Mouse (Mus musculus) granulocyte monocyte progenitor cell, adult 5-6 weeks (primary cell): Measurements from ENCODE around the gene D2hgdh. TPM values are rescaled to one million over a fixed set of nuclear protein-coding genes. Genes with fewer than 3 reads are reported as not detected.
A peak's percentile ranks its signal among the peaks of the same experiment; 100 is the strongest.

Experiments
- ATAC-seq: replicated peaks from 2 replicates; pipeline ENCODE4 v1.8.0; 2016; ENCODE audit warnings: mild to moderate bottlenecking, moderate TSS enrichment, inconsistent platforms; ENCODE audit not compliant: poor library complexity, severe bottlenecking
- total RNA-seq, 2 experiments: library from RNA; stranded (forward) in 1 of 2; stranded (reverse) in 1 of 2; fragments of 200-712, 200-1000 nt in 1 of 2; fragments of >200 nt in 1 of 2; fragmentation: Nextera tagmentation in 1 of 2; gene quantifications; 2 replicates each; pipeline ENCODE4 v1.2.3; 2014 to 2017

Gene D2hgdh
- total RNA-seq (2014; fragmentation: Nextera tagmentation) (19.3 and 25.7 TPM in 2 replicates), total RNA-seq (2017) (13.8 and 19.9 TPM in 2 replicates)

DNA sequence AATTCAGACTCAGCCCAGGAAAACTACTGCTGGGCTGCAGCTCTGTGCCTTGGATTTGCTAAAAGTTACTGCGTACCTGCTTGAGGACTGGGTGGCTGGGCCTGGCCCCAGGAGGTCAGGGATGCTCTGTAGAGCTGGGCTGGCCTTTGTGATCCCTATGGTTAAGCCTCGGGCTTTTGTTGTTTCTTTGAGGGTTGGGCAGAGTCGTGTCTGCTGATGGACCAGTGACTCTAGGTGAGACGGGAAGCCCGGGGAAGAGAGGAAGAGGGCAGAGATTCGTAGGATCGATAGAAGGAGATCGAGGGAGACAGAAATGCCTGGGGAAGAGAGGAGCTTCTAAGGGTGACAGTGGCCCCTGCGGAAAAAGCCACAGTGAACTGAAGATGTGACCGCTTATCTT lies at the start of gene D2hgdh:
TSS of gene D2hgdh (plus strand) at position 301 of the 400 bp plus-strand sequence.
- 0 out of 2 replicates have a peak, but pooled peaks have one; percentile 1 for ATAC-seq

- no peak for ATAC-seq
Measured at GRCm38 (mm10) chr1:93776686-93777085, 48.0 kb upstream of the D2hgdh start.

DNA sequence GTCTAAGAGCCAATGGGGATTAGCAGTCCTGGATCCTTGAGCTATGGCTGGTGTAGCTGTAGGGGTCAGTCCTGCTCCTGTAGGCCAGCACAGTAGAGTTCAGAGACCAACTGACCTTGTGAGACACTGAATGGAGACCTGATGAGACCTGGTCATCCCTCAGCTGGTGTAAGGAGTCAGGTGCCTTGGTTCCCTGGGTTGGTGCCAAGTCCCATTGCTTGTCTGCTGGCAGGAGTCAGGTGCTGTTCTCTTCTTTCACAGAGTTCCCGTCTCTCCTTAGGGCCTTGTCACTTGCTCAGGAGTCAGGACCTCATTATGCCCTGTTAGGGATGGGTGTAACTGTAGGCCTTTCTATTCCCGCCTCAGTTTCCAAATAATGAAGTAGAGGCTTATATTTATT lies 37.8 kb upstream of the D2hgdh start:
- no peak for ATAC-seq

DNA sequence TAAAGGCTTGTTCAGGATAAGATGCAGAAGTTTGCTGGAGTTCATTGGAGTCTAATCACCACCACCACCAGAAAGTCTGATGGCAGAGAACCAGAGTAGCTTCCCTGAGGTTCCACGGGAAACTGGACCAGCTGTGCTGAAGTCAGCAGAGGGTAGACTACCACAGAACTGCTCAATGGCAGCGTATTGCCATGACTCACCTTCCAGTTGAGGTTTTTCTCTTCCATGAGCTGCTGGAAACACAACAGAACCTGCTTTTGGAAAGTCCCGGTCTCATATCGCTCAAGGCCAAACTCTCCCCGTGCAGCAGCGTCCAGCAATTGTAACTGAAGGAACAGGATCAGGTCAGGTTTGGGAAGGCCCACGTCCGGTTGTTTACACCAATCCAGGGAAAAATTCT lies 30.2 kb upstream of the D2hgdh start:
- no peak for ATAC-seq

- no peak for ATAC-seq
Measured at GRCm38 (mm10) chr1:93795886-93796285, 28.8 kb upstream of the D2hgdh start.

DNA sequence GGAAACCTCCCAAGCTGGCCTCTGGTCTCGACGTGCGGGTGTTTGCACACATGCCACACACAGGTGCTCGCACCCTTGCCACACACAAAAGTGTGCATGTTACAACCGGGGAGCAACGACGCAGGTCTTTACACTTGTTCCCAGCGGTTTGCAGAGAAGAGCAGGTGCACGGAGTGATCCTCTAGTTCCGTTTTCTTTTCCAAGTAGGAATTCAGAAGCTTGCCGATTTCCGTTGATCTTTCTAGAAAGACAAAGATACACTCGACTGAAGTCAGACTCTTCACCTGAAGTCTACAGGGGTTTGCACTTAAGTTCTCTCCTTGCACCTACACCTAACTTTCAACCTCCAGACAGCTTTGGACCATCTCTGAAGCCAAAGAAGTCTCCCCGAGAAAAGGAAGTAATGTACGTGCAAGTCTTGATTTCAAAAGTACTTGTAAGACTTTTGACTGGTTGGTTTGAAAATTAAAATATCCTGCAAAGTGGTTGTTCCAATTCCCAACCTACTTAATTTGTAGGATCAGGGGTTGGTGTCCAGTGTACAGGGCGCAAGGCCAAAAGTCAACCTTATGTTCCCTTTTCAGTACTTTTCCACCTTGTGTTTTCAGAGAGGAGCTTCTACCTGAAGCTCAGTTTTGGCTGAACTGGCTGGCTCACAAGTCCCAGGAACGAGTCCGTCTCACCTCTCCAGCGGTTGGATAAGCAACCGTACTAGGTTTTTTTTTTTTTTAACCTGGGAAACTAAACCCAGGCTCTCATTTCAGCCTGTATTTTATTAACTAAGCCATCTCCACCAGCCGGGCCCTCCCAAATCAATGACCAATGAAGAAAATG lies 23.8 kb upstream of the D2hgdh start:
- ATAC-seq, result no peak

GRCm38 (mm10) chr1:93801741-93802238 lies 22.9 kb upstream of the D2hgdh start, which contains the start of gene Dtymk:
TSS of gene Dtymk (minus strand) at chr1:93801934.
- ATAC-seq, result peak; percentile 67

DNA sequence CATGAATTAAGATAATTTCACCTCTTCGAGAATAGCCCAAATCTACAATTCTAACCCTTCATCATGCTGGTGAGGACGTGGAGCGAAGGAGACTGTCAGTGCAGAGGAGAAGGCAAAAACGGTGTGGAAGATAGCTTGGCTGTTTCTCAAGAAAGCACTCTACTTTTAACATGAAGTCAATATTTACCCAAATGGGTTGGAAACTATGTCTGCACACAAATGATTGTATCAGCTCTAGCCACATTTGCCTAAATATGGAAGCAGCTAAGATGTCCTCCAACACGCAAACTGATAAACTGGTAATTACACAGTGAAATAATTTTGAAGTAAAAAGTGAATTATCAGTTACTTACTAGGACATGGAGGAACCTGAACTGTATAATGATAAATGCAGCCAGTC lies 21.9 kb upstream of the D2hgdh start:
- no peak for ATAC-seq

DNA sequence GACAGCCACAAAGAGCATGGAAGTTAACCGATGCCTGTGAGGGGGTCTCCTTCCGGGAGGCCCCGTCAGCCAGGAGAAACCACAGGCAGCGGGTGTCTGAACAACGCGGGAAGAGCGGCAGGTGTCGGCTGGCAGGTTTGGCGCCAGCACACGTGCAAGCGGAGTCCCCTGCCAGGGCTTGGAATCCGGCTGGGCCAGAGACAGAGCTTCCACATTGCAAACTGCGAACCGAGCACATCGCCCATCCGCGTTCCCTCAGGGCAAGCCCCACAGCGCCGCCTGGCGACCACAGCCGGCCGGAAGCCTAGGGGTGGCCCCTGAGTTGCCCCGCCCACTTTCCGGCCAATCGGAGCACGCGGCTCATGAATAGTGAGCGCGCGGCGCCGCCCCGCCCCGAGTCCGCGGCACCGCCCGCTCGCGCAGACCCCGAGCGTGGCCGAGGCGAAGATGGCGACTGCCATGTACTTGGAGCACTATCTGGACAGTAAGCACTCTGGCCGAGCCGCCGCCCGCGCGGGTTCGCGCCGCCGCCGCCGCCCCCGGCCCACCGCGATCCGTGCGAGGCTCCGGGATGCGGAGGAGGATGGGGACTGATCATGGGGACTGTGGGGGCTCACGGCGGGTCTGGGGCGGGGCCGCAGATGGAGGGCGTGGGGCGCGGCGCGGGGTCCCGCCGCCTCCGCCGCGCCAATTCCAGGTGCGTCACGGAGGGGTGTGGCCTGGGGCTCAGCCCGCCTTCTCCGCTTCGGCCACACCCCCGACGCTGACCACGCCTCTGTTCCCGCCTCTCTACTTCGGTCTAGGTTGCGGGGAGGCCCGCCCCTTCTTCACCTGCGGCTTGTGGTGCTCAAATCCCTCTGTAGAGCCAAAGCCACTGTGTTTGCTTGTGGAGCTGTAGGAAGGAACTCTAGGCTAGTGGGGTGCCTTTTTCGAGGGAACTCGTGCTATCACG lies 20.9 kb upstream of the D2hgdh start, which contains the start of gene Ing5:
TSS of gene Ing5 (plus strand) at position 410 of the 952 bp plus-strand sequence.
- ATAC-seq, result peak; percentile 70

DNA sequence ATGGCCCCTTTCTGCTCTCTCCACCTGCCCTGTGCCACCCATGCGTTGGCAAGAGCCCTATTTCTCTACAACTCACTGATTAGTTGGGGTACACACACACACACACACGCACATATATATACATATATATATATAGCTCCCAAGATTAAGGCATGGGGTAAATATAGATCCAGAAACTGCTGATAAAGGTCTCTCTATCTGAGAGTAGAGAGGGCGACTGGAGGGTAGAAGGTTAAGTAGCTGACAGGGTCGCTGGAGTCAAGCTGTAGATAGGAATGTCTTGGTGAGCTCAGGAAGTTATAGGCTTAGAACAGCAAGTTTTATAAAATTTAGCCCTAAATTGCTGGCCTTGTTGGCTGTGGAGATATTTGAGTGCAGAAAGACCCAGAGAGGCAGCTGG lies 19.9 kb upstream of the D2hgdh start:
- ATAC-seq, result no peak

- no peak for ATAC-seq
Measured at GRCm38 (mm10) chr1:93805221-93805951, 19.3 kb upstream of the D2hgdh start.

DNA sequence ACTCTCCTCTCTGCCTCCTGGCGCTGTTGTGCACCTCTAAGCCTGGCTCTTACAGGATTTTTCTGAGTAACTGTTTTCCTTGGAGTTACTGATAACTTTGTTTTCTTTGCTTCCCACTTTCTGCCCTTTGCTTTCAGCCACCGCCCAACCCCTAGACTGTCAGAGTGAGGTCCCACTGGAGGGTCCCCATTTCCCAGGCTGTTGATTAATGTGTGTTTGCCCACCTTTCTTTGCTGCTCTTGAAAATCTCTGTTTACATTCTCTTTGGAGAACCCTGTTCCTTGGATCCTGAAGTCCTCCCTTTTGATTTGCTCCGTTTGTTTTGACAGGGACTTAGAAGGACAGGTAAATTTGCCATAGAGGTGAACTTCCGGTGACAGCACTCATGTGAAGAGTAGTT lies 15.8 kb upstream of the D2hgdh start:
- no peak for ATAC-seq

DNA sequence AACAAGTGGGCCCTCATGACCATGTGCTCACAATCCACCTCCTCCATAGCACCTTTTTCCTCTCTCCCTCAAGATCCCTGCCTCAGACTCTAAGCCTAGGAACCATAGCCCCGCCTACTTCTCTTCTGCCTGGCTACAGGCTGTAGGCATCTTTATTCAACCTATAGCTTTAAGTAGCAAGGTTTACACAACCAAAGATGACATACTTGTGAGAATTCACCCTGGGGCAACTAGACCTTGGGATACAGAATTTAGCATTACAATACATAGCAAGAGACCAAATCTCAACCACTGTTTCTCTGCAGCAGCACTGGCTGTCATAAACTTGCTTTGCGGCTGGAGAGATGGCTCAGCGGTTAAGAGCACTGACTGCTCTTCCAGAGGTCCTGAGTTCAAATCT lies 14.7 kb upstream of the D2hgdh start:
- ATAC-seq, result no peak

DNA sequence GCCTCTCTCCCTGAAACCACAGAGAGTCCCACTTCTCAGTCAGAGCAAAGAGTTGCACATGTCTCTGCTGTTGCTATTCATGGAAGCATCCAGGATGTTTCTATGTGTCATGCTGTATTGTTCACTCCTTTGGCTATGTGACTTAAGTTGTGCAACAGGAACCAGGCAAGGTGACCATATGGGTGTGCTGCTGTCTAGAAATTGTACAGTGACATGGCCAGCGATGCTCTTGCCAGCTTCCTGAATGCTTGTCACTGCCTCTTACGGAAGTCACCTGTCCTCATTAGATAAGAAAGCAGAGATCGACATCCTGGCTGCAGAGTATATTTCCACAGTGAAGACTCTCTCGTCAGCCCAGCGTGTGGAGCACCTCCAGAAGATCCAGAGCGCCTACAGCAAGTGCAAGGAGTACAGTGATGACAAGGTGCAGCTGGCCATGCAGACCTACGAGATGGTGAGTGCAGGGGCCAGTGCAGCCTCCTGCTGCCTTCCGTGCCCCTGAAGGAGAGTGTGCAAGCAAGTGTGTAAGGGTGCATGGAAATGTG lies 13.1 kb upstream of the D2hgdh start:
- ATAC-seq, result peak; percentile 33; the same call in 1 of the 2 replicates

DNA sequence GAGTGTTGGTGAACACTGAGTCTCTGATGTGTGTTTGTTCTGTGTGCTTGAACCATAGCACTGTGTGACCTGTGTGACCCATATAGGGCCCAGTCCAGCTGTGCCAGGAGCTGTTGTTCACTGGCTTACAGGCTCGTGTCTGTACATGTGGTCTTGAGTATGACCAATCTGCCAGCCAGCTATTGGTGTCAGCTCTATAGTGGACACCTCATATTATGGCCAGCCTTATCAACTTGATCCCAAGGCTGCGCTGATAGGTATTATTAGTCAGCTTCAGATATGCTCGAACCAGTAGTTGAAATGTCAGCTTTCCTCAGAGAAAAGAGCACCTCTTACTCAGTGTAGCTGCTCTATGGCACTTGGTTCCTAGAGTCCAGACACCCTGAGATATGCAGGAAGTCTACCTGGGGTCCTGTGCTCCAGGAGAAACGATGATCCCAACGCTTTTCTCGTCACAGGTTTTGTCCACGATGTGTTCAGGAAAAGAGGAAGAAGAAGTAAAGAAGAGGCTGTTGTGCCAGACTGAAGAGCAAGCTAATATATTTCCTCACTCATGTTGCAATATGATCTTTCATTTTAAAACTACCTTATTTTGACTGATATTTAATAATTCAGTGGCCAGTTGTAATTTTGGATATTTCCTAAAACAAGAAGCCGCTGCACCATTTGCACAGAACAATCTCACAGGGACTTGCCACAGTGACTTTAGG lies 6.7 kb upstream of the D2hgdh start:
- ATAC-seq, result peak; percentile 84

- ATAC-seq, result peak; percentile 4; the same call in 1 of the 2 replicates
Measured at GRCm38 (mm10) chr1:93818722-93819121, 6.0 kb upstream of the D2hgdh start.

DNA sequence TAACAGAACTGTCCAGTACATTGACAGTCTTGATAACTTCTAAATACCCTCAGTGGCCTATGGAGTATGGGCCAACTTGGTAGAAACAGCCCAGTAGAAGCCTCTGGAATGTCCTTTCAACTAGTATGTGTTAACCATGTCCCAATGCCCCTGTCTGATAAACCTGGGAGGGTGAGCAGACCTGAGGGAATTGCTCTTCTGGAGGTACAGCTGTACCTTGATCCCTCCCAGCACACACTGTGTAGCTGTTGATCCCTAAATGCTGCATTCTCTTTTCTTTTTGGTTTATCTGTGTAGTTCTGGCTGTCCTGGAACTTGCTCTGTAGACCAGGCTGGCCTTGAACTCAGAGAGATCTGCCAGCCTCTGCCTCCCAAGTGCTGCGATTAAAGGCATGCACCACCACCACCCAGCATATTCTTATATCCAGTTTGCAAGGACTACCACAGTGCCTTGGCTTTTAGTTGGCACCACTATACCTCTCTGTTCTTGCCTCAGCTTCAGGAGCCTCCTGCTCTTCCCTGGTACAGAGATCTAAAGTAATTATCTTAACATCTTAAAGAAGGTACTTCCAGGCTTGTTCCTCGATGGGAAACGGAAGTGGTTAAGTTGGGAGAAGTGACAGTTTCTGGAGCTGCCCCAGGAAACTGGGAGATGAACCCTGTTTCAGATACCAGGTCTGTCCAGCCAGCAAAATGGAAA lies 763 bp upstream of the D2hgdh start:
- no peak for ATAC-seq

DNA sequence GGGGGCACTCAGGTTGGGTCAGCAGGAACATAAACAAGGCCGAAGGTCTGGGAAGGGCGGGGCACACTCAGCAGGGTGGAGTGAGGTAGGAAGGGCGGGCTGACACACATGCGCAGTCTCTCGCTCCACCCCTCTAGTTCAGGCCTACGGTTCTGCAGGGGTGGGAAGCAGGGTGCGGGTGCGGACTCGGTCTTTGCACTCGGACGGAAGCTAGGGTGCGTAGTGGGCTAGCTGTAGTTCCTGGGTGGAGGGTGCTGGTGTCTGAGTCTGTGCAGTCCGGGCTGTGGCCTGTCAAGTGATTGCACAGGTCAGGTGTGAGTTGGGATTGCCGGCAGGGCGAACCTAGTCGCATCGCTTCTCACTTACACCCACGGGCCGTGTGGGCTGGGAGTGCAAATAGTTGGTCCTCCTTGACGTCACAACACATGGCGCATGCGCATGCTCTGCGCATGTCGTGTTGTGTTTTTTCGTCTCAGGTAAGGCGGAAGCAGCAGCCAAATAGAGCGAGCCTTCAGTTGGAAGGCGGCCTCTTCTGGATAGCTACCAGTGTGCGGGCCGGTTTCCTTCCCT lies 481 bp downstream of the D2hgdh start:
- peak; percentile 84 for ATAC-seq
